In genomic region chr13:48384901-48385300, GRCm38 (mm10) we compare ENCODE assay signal across 15 mouse cellular contexts.
DNase-seq lines count a peak whose midpoint lies in the region; ATAC-seq and TF ChIP-seq lines count a peak whose summit lies in the region.
"Had no signal": no experiment of that assay in that cellular context is flagged by ENCODE, and none has a peak within 500 bp of the region (broad histone marks: within the 10 kb centered on the region; RNA-seq: fewer than 3 reads in every experiment).

No protein-coding gene starts in this region.

- no peak for TF ChIP-seq CTCF in lung, postnatal 0 days (IDR thresholded peaks at IDR 0.05)

- no peaks in the 10 kb centered on the region for H3K36me3 ChIP-seq in kidney, embryonic 15.5 days
- no peaks in the 10 kb centered on the region for H3K36me3 ChIP-seq in forebrain, embryonic 13.5 days (ENCODE audit: poor library complexity, severe bottlenecking)
- H3K36me3 ChIP-seq in hindbrain, embryonic 15.5 days = no peaks in the 10 kb centered on the region
- H3K36me3 ChIP-seq in neural tube, embryonic 14.5 days (ENCODE audit: control insufficient read depth, insufficient read depth, low read length) = no peaks in the 10 kb centered on the region
- H3K36me3 ChIP-seq in lung, postnatal 0 days (ENCODE audit: insufficient read depth, low read length) = no peaks in the 10 kb centered on the region
- H3K36me3 ChIP-seq: heart, embryonic 13.5 days had no signal

- no peak for ATAC-seq in kidney, embryonic 15.5 days (replicated peaks; ENCODE audit: low FRiP score)
- ATAC-seq in forebrain, embryonic 13.5 days = no peak
- ATAC-seq in hindbrain, embryonic 15.5 days (ENCODE audit: low FRiP score, low read depth) = no peak
- no peak for ATAC-seq in neural tube, embryonic 14.5 days (ENCODE audit: low read depth)
- no peak for ATAC-seq in lung, postnatal 0 days

- DNase-seq in kidney, adult 9 months = no peak
- no peak for DNase-seq in lung, postnatal 0 days (ENCODE audit: low spot score)
- no peak for DNase-seq in thymus, postnatal 0 days (ENCODE audit: low spot score)
- DNase-seq in adrenal gland, adult (ENCODE audit: inconsistent age in 2 of 2, low spot score in 1 of 2) = no peak
- DNase-seq: cerebellum, postnatal 14 days; gastrocnemius, postnatal 36 days; kidney, adult 8-10 months; layer of hippocampus, adult 9-11 months; lung, postnatal 36 days; thymus, postnatal 14 days had no signal

- no peaks in the 10 kb centered on the region for H3K27me3 ChIP-seq in kidney, embryonic 15.5 days
- H3K27me3 ChIP-seq in forebrain, embryonic 13.5 days = no peaks in the 10 kb centered on the region
- H3K27me3 ChIP-seq in hindbrain, embryonic 15.5 days = no peaks in the 10 kb centered on the region
- H3K27me3 ChIP-seq in neural tube, embryonic 14.5 days (ENCODE audit: control insufficient read depth, insufficient read depth, low read length) = no peaks in the 10 kb centered on the region
- no peaks in the 10 kb centered on the region for H3K27me3 ChIP-seq in lung, postnatal 0 days (replicated peaks; ENCODE audit: insufficient read depth, low read length)
- H3K27me3 ChIP-seq: heart, embryonic 13.5 days had no signal

- H3K9ac ChIP-seq in kidney, embryonic 15.5 days = no peak overlapping the region
- peak overlapping the region; percentile 30; the same call in 1 of the 2 replicates for H3K9ac ChIP-seq in forebrain, embryonic 13.5 days
- no peak overlapping the region for H3K9ac ChIP-seq in hindbrain, embryonic 15.5 days
- H3K9ac ChIP-seq in neural tube, embryonic 14.5 days (replicated peaks; ENCODE audit: low read depth, low read length) = no peak overlapping the region; the same call in 1 of the 2 replicates
- no peak overlapping the region for H3K9ac ChIP-seq in lung, postnatal 0 days (replicated peaks; ENCODE audit: low read depth)
- H3K9ac ChIP-seq: heart, embryonic 13.5 days had no signal

- 34% methylated on average over 11 of the region's 11 CpGs for WGBS in kidney, embryonic 15.5 days
- 37% methylated on average over 11 of the region's 11 CpGs for WGBS in forebrain, embryonic 13.5 days
- WGBS in hindbrain, embryonic 15.5 days = 33% methylated on average over 11 of the region's 11 CpGs
- WGBS in neural tube, embryonic 14.5 days = 20% methylated on average over 11 of the region's 11 CpGs
- WGBS in lung, postnatal 0 days = 68% methylated on average over 11 of the region's 11 CpGs

- no peaks in the 10 kb centered on the region for H3K9me3 ChIP-seq in kidney, embryonic 15.5 days (replicated peaks)
- no peaks in the 10 kb centered on the region for H3K9me3 ChIP-seq in forebrain, embryonic 13.5 days (replicated peaks)
- no peaks in the 10 kb centered on the region for H3K9me3 ChIP-seq in hindbrain, embryonic 15.5 days
- H3K9me3 ChIP-seq in neural tube, embryonic 14.5 days (ENCODE audit: control insufficient read depth, low read length) = no peaks in the 10 kb centered on the region
- no peaks in the 10 kb centered on the region for H3K9me3 ChIP-seq in lung, postnatal 0 days (ENCODE audit: low read length)
- H3K9me3 ChIP-seq: heart, embryonic 13.5 days had no signal

- H3K27ac ChIP-seq in kidney, embryonic 15.5 days = no peak overlapping the region
- peak overlapping the region; percentile 80 for H3K27ac ChIP-seq in forebrain, embryonic 13.5 days
- peak overlapping the region; percentile 63 for H3K27ac ChIP-seq in hindbrain, embryonic 15.5 days (replicated peaks)
- H3K27ac ChIP-seq in neural tube, embryonic 14.5 days (ENCODE audit: low read depth, low read length) = peak overlapping the region; percentile 28; the same call in 1 of the 2 replicates
- H3K27ac ChIP-seq in lung, postnatal 0 days (ENCODE audit: low read length) = no peak overlapping the region
- H3K27ac ChIP-seq: heart, embryonic 13.5 days had no signal

- H3K4me2 ChIP-seq in kidney, embryonic 15.5 days = peak overlapping the region; percentile 18
- H3K4me2 ChIP-seq in forebrain, embryonic 13.5 days = peak overlapping the region; percentile 33; the same call in 1 of the 2 replicates
- peak overlapping the region; percentile 9; the same call in 1 of the 2 replicates for H3K4me2 ChIP-seq in hindbrain, embryonic 15.5 days
- peak overlapping the region; percentile 0; the same call in 1 of the 2 replicates for H3K4me2 ChIP-seq in neural tube, embryonic 14.5 days (ENCODE audit: low read depth, low read length)
- H3K4me2 ChIP-seq in lung, postnatal 0 days (replicated peaks; ENCODE audit: low read depth, low read length) = no peak overlapping the region
- H3K4me2 ChIP-seq: heart, embryonic 13.5 days had no signal

- no peak for TF ChIP-seq EP300 in lung, postnatal 0 days (IDR thresholded peaks at IDR 0.05)

- H3K4me1 ChIP-seq in kidney, embryonic 15.5 days = 0 out of 2 replicates have a peak, but pooled peaks cover 12% of the 10 kb centered on the region
- H3K4me1 ChIP-seq in forebrain, embryonic 13.5 days = peaks cover 30% of the 10 kb centered on the region
- peaks cover 19% of the 10 kb centered on the region for H3K4me1 ChIP-seq in hindbrain, embryonic 15.5 days (replicated peaks)
- H3K4me1 ChIP-seq in neural tube, embryonic 14.5 days (ENCODE audit: control insufficient read depth, insufficient read depth, low read length) = peaks cover 7% of the 10 kb centered on the region
- H3K4me1 ChIP-seq in lung, postnatal 0 days (ENCODE audit: insufficient read depth, low read depth, low read length) = no peaks in the 10 kb centered on the region
- H3K4me1 ChIP-seq: heart, embryonic 13.5 days had no signal

- H3K4me3 ChIP-seq in kidney, embryonic 15.5 days (replicated peaks) = no peak overlapping the region
- H3K4me3 ChIP-seq in forebrain, embryonic 13.5 days = no peak overlapping the region
- H3K4me3 ChIP-seq in hindbrain, embryonic 15.5 days = no peak overlapping the region
- no peak overlapping the region for H3K4me3 ChIP-seq in neural tube, embryonic 14.5 days (ENCODE audit: low read depth, low read length)
- H3K4me3 ChIP-seq in lung, postnatal 0 days (ENCODE audit: low read depth, low read length) = no peak overlapping the region
- H3K4me3 ChIP-seq: heart, embryonic 13.5 days had no signal

Comparison
In these comparisons a context has a peak if more than half of its experiments do, and no peak if none do; other contexts are left out.
1. H3K27ac ChIP-seq: peak in forebrain, embryonic 13.5 days (single experiment), hindbrain, embryonic 15.5 days (single experiment) and neural tube, embryonic 14.5 days (single experiment); none in kidney, embryonic 15.5 days (single experiment) and lung, postnatal 0 days (single experiment).